Mouse (Mus musculus) neural tube, embryonic 13.5 days (tissue): ENCODE data around the gene Klf6. TPM values are rescaled to one million over a fixed set of nuclear protein-coding genes. Genes with fewer than 3 reads are reported as not detected.
A peak's percentile ranks its signal among the peaks of the same experiment; 100 is the strongest.

Experiments
- ATAC-seq: fragments of 200-750 bp; cut with Nextera tagmentation; 2 replicates; pipeline ENCODE4 v1.8.0; 2017; ENCODE audit warnings: low read depth, mild to moderate bottlenecking, moderate TSS enrichment, moderate library complexity
- H3K27ac ChIP-seq: fragments of 300-500 bp; sonication (generic); replicated peaks from 2 replicates; pipeline ENCODE4 v1.5.1; 2015; ENCODE audit warnings: moderate library complexity, mild to moderate bottlenecking, inconsistent platforms
- H3K27me3 ChIP-seq: fragments of 300-500 bp; sonication (generic); 2 replicates; pipeline ENCODE4 v1.6.1; 2015; ENCODE audit warnings: mild to moderate bottlenecking, inconsistent platforms
- H3K36me3 ChIP-seq: fragments of 300-500 bp; sonication (generic); 2 replicates; pipeline ENCODE4 v1.6.1; 2015; ENCODE audit warnings: mild to moderate bottlenecking, inconsistent platforms
- H3K4me1 ChIP-seq: fragments of 300-500 bp; sonication (generic); replicated peaks from 2 replicates; pipeline ENCODE4 v1.6.1; 2015; ENCODE audit warnings: inconsistent platforms
- H3K4me2 ChIP-seq: fragments of 300-500 bp; sonication (generic); 2 replicates; pipeline ENCODE4 v1.6.1; 2015; ENCODE audit warnings: inconsistent platforms, mild to moderate bottlenecking, moderate library complexity
- H3K4me3 ChIP-seq: fragments of 300-500 bp; sonication (generic); 2 replicates; pipeline ENCODE4 v1.5.1; 2015; ENCODE audit warnings: mild to moderate bottlenecking, inconsistent platforms
- H3K9ac ChIP-seq: fragments of 300-500 bp; sonication (generic); 2 replicates; pipeline ENCODE4 v1.6.1; 2015; ENCODE audit warnings: moderate library complexity, mild to moderate bottlenecking, inconsistent platforms
- H3K9me3 ChIP-seq: fragments of 300-500 bp; sonication (generic); 2 replicates; pipeline ENCODE4 v1.6.1; 2016; ENCODE audit warnings: inconsistent platforms
- WGBS: fragments of 180-500 bp; shearing (Covaris S2); methylation state at CpG from one replicate; pipeline ENCODE4 v1.1.7; 2015; 5-methylcytosine and 5-hydroxymethylcytosine counted together
- polyA plus RNA-seq: library from polyadenylated mRNA; unstranded; fragments of >200 nt; fragmentation: Nextera tagmentation; extraction: Ambion mirVana; gene quantifications from 2 replicates; pipeline ENCODE4 v1.2.1, GENCODE M21; 2015

The Klf6 gene
- polyA plus RNA-seq, 1 experiment from 2014 or later = 71.2 TPM

DNA sequence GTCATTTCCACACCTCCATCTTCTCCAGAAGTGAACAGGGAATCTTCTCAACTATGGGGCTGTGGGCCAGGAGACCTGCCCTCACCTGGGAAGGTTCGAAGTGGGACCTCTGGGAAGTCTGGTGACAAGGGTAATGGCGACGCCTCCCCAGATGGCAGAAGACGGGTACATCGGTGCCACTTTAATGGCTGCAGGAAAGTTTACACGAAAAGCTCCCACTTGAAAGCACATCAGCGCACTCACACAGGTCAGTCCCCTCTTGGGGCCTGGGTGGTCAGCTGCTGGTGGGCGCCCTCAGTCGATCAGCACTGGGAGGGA is 3.8 kb downstream of the Klf6 start:
- H3K4me1 ChIP-seq = peaks cover 34% of the 10 kb centered on the region
- no peak for ATAC-seq
- H3K27me3 ChIP-seq = no peaks in the 10 kb centered on the region
- H3K36me3 ChIP-seq = peaks cover 42% of the 10 kb centered on the region
- no peaks in the 10 kb centered on the region for H3K9me3 ChIP-seq
- WGBS = 90% methylated on average over 9 of the region's 9 CpGs
- H3K4me3 ChIP-seq = peak overlapping the region; percentile 65
- peak overlapping the region; percentile 69 for H3K4me2 ChIP-seq
- H3K27ac ChIP-seq = no peak overlapping the region
- 0 out of 2 replicates have a peak overlapping the region, but pooled peaks have one; percentile 31 for H3K9ac ChIP-seq

DNA sequence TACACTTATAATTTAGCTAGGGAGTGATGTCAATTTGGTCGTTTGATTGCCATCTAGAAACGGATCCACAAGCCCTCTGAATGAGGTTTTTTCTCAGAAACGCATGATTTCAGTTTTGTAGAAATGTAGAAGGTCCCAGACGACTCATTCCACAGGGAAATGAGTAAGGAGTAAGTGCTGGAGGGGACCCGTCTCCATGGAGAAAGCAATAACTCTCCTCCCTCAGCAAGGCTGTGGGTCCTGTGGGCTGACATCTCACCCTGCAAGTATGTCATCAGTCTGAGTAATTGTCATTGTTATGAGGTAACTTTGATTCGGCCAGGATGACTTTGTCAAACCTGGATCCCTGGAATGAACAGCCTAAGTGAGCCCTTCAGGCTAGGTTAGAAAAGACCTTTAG is 4.8 kb downstream of the Klf6 start:
- ATAC-seq = no peak
- Histone ChIP-seq H3K36me3 (peaks cover 42% of the 10 kb centered on the region), H3K9ac (no peak overlapping the region), H3K9me3 (no peaks in the 10 kb centered on the region), H3K4me1 (peaks cover 36% of the 10 kb centered on the region), H3K4me2 (peak overlapping the region; percentile 69), H3K27ac (no peak overlapping the region), H3K4me3 (peak overlapping the region; percentile 65; the same call in 1 of the 2 replicates), H3K27me3 (no peaks in the 10 kb centered on the region)
- WGBS = 77% methylated on average over 6 of the region's 6 CpGs

DNA sequence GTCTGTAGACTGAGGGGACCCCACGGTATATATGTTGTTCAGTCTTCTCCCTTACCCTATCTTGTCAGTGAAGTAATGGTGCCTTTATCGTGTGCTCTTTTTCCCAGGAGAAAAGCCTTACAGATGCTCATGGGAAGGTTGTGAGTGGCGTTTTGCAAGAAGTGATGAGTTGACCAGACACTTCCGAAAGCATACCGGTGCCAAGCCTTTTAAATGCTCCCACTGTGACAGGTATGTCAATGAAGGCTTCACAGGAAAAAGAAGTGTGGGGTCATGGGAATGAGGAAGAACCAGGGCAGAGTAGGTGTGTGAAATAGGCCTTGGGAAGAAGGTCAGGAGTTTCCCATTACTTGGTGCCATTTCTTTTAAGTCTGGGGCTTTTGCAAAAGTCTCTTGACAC is 5.2 kb downstream of the Klf6 start:
- Histone ChIP-seq H3K36me3 (peaks cover 42% of the 10 kb centered on the region), H3K9me3 (no peaks in the 10 kb centered on the region), H3K4me3 (peak overlapping the region; percentile 6; the same call in 1 of the 2 replicates), H3K4me1 (peaks cover 36% of the 10 kb centered on the region), H3K27me3 (no peaks in the 10 kb centered on the region), H3K4me2 (peak overlapping the region; percentile 69), H3K27ac (no peak overlapping the region), H3K9ac (no peak overlapping the region)
- ATAC-seq = no peak
- WGBS = 89% methylated on average over 5 of the region's 5 CpGs

DNA sequence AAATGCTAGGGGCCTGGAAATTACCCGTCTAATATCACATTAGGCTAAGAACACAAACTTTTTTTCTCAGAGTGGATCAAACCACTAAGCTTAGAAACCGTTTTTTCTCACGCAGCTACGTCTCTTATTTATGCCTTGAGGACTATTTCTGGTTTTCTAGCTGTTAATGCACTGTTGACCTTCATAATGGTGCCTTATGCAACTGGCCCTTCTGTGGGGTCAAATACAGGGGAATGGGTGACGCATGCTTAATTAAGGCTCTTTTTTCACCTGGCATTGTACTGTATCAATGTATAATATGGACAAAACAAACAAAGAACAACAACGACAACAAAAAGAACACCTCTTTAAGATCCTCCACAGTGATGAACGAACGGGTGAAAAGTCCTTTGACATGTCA is 7.1 kb downstream of the Klf6 start:
- no peaks in the 10 kb centered on the region for H3K9me3 ChIP-seq
- peaks cover 36% of the 10 kb centered on the region for H3K4me1 ChIP-seq
- no peak for ATAC-seq
- H3K27ac ChIP-seq = no peak overlapping the region
- H3K27me3 ChIP-seq = no peaks in the 10 kb centered on the region
- 85% methylated on average over 8 of the region's 8 CpGs for WGBS
- H3K4me3 ChIP-seq = no peak overlapping the region
- no peak overlapping the region for H3K9ac ChIP-seq
- H3K4me2 ChIP-seq = no peak overlapping the region
- peaks cover 42% of the 10 kb centered on the region for H3K36me3 ChIP-seq

DNA sequence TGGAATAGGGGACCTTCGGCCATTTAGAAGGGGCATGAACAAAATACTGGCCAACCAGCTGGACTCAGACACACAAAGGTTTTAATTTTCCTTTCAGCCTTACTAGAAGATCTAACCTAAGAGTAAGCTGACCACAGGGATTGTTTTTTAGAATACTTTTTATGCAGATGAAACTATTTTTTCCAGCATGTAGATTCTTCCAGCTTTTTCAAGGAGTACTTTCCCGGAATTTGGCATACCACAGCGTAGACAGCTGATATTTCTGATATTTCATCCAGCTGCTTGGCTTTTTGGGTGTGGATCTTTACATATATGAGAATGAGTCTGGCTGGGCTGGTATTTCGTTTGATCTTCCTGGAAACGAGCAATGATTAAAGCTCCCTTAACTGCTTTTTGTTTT is 8.2 kb downstream of the Klf6 start:
- peaks cover 42% of the 10 kb centered on the region for H3K36me3 ChIP-seq
- H3K4me3 ChIP-seq = no peak overlapping the region
- no peak overlapping the region for H3K9ac ChIP-seq
- no peaks in the 10 kb centered on the region for H3K27me3 ChIP-seq
- no peak overlapping the region for H3K27ac ChIP-seq
- 54% methylated on average over 5 of the region's 5 CpGs for WGBS
- H3K4me1 ChIP-seq = peaks cover 31% of the 10 kb centered on the region
- ATAC-seq = no peak
- H3K4me2 ChIP-seq = no peak overlapping the region
- no peaks in the 10 kb centered on the region for H3K9me3 ChIP-seq

DNA sequence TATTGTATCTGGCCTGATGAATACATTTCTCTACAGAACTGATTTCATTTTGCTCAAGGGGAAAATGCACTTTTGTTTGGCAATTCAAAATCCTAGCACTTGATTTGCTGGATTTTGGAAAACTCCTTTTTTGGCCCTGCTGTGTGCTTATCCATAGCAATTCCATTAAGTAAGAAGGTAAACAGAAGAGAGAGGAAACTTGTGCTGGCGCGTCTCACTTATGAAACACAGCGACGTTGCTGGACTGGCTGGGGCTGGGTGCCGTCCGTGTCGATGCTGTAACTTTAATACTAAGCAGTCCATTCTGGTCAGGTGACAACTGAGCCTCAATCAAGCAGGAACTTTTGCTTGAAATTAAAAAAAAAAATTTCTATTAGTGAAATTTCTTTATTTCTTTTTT is 8.6 kb downstream of the Klf6 start:
- no peaks in the 10 kb centered on the region for H3K27me3 ChIP-seq
- 11% methylated on average over 7 of the region's 7 CpGs for WGBS
- peaks cover 27% of the 10 kb centered on the region for H3K4me1 ChIP-seq
- peaks cover 39% of the 10 kb centered on the region for H3K36me3 ChIP-seq
- H3K9ac ChIP-seq = no peak overlapping the region
- no peaks in the 10 kb centered on the region for H3K9me3 ChIP-seq
- no peak overlapping the region for H3K4me3 ChIP-seq
- no peak overlapping the region for H3K27ac ChIP-seq
- ATAC-seq = no peak
- H3K4me2 ChIP-seq = no peak overlapping the region

DNA sequence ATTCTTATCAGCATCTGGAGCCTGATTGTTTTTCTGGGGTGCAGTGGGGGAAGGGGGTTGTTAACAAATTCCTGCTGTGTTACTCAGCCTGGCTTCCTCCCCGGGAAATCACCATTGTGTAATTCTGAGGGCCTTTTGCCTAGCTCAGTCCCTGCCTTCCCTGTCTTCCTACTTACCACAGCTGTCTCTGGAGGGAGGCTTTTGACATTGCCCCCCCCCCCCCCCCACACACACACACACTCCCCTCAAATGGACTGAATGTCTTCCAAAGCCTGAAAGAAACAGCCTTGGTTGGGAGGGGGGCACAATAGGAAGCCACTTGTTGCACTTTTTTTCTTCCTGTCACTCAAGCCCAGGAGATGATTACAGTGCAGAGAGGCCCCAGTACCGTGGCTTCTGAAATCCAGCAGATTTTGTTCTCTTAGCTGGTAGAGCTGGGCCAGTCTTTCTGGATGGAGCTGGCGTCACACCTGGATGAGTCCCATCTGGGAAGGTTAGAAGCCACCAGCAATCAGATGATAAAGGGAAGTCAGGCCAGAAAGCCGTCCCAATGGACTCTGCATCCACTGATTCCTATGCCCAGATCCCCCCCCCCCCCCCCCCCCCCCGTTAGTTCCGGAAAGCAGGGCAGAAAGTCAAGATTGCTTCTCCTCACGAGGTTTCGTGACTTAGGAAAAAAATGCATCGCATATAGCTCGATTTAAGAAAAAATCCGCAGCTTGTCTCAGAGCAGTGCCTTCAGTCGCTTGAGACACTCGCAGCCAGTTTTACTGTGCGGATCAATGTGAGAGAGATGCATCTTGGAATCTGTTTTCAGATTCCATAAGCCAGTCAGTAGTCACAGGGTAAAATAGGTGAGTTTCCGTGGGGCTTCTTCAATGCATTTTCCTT is 9.3 kb downstream of the Klf6 start:
- ATAC-seq = peak; percentile 55
- H3K9ac ChIP-seq = no peak overlapping the region
- no peaks in the 10 kb centered on the region for H3K27me3 ChIP-seq
- no peak overlapping the region for H3K27ac ChIP-seq
- no peaks in the 10 kb centered on the region for H3K9me3 ChIP-seq
- H3K36me3 ChIP-seq = peaks cover 31% of the 10 kb centered on the region
- 21% methylated on average over 14 of the region's 15 CpGs for WGBS
- peaks cover 19% of the 10 kb centered on the region for H3K4me1 ChIP-seq
- H3K4me3 ChIP-seq = no peak overlapping the region
- no peak overlapping the region for H3K4me2 ChIP-seq

DNA sequence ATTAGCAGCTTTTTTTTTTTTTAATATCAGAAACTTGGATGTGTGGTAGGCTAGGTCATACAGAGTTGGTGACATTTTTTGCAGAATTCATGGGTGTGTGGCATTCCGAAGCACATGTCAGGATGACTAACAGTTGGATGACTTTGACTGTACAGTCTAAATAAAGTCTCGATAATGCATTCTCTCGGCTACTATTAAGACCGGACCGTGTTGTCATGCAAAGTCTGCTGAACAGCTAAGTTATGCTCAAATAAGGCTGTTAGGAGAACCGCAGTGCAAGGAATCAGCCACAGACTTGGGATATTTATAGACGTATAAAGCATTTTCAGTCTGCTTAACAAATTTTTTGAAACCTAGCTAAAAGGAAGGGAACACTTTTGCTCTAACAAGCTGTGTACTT is 10.1 kb downstream of the Klf6 start:
- WGBS = 74% methylated on average over 7 of the region's 7 CpGs
- H3K9me3 ChIP-seq = no peaks in the 10 kb centered on the region
- H3K4me2 ChIP-seq = no peak overlapping the region
- peaks cover 23% of the 10 kb centered on the region for H3K36me3 ChIP-seq
- H3K4me1 ChIP-seq = peaks cover 11% of the 10 kb centered on the region
- no peak overlapping the region for H3K9ac ChIP-seq
- no peak overlapping the region for H3K4me3 ChIP-seq
- H3K27ac ChIP-seq = no peak overlapping the region
- no peaks in the 10 kb centered on the region for H3K27me3 ChIP-seq
- ATAC-seq = no peak

DNA sequence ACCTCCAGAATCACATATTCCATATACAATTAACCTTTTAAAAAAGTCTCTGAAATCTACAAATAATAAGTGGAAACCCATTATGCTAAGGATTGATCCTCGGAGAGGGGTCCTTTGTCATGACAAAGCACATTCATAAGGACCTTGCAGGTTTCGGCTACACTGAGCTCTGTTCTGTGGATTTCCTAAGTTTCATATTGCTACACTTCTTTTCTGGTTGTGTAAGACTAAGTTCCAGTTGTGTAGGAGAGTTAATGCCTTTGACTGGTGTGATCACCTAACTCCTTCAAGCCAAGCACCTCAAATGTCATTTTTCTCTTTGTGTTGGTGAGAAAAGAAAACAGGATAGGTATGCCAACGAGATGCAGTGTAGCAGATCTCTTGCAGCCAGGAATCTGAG is 12.4 kb downstream of the Klf6 start:
- no peak for ATAC-seq
- H3K27me3 ChIP-seq = no peaks in the 10 kb centered on the region
- H3K4me3 ChIP-seq = no peak overlapping the region
- WGBS = 88% methylated on average over 3 of the region's 3 CpGs
- H3K9me3 ChIP-seq = no peaks in the 10 kb centered on the region
- H3K4me2 ChIP-seq = no peak overlapping the region
- peaks cover 7% of the 10 kb centered on the region; the same call in 1 of the 2 replicates for H3K4me1 ChIP-seq
- no peak overlapping the region for H3K9ac ChIP-seq
- no peak overlapping the region for H3K27ac ChIP-seq
- peaks cover 1% of the 10 kb centered on the region for H3K36me3 ChIP-seq

DNA sequence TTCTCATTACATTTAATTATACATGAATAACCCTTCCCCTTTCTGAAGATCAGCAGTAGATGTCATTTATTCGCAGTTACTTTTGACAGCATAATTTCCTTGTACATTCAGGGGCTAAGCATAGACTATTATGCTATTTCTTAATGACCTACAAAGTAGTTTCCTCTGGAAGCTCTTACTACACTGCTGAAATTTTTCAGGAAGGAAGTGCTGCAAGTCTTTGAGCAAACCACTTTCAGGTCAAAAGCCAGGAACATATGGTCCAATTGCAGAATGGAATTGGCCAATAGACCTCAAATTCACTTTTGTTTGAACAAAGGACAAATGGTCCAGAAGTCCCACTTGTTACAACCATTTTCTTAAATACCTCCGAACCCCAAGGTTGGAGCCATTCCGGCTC is 14.2 kb downstream of the Klf6 start:
- no peaks in the 10 kb centered on the region for H3K36me3 ChIP-seq
- H3K27me3 ChIP-seq = no peaks in the 10 kb centered on the region
- H3K4me1 ChIP-seq = peaks cover 4% of the 10 kb centered on the region; the same call in 1 of the 2 replicates
- H3K9me3 ChIP-seq = no peaks in the 10 kb centered on the region
- H3K4me2 ChIP-seq = no peak overlapping the region
- 84% methylated on average over 3 of the region's 3 CpGs for WGBS
- H3K27ac ChIP-seq = no peak overlapping the region
- no peak overlapping the region for H3K4me3 ChIP-seq
- no peak for ATAC-seq
- H3K9ac ChIP-seq = no peak overlapping the region

DNA sequence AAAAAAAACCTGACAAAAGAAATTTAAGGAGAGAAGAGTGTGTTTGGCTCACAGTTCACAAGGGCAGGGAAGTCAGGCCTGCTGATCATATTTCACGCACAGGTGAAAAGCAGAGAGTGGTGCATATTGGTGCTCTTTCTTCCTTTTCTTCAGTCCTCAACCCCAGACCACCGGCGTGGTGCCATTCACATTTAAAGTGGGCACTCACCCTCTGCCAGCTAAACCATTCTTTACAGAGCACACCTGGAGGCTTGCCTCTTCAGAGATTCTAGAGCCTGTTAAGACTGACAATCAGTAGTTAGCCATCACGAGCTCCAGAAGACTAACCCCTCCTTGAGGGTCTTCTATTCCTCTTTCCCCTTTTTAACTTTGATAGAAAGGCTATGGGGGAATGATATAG is 17.5 kb downstream of the Klf6 start:
- H3K27me3 ChIP-seq = no peaks in the 10 kb centered on the region
- no peaks in the 10 kb centered on the region for H3K4me1 ChIP-seq
- no peaks in the 10 kb centered on the region for H3K36me3 ChIP-seq
- no peak overlapping the region for H3K27ac ChIP-seq
- no peak overlapping the region for H3K4me2 ChIP-seq
- H3K9me3 ChIP-seq = no peaks in the 10 kb centered on the region
- H3K9ac ChIP-seq = no peak overlapping the region
- no peak for ATAC-seq
- WGBS = 55% methylated on average over 4 of the region's 4 CpGs
- H3K4me3 ChIP-seq = no peak overlapping the region

DNA sequence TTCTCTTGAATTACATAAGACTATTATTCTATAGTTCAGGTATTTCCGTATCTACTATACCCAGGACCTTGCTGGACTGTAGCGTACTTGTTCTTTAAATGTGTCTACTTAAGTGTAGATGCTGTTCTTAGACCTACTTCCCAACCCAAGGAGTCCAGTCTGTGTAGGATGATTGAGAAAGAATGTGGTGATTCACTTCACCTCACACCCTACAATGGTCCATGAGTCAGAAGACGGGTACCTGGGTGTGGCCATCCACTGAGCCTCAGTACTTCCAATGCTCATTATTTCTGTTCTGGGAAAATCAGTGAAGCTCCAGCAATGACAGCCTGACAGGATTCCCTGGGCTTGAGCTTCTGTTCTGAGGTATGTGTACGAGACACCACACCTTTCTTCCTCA is 25.5 kb downstream of the Klf6 start:
- H3K27me3 ChIP-seq = no peaks in the 10 kb centered on the region
- H3K36me3 ChIP-seq = no peaks in the 10 kb centered on the region
- no peak overlapping the region for H3K4me3 ChIP-seq
- no peak overlapping the region for H3K27ac ChIP-seq
- H3K4me2 ChIP-seq = no peak overlapping the region
- no peak overlapping the region for H3K9ac ChIP-seq
- WGBS = 92% methylated on average over 4 of the region's 4 CpGs
- no peaks in the 10 kb centered on the region for H3K4me1 ChIP-seq
- no peaks in the 10 kb centered on the region for H3K9me3 ChIP-seq
- no peak for ATAC-seq

DNA sequence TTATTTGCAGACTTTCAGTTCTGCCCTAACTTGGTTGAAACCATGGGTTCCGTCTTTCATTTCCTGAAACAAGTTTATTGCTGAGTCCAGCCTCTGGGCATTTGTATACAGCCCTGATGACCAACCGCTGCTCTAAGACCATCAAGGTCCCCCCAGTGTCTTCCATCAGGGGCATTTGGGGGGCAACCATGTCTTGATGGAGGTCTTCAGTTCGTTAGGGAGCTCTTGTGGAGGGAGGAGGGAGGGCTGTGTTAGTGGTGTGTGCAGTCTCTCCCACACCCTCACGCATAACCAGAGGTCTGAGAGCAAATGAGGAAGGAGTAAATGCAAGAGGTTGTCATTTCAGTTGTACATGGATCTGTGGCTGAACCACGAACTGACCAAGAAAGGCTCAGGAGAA is 26.9 kb downstream of the Klf6 start:
- H3K27ac ChIP-seq = no peak overlapping the region
- H3K27me3 ChIP-seq = no peaks in the 10 kb centered on the region
- H3K4me3 ChIP-seq = no peak overlapping the region
- H3K36me3 ChIP-seq = no peaks in the 10 kb centered on the region
- H3K4me2 ChIP-seq = no peak overlapping the region
- 74% methylated on average over 5 of the region's 5 CpGs for WGBS
- no peak overlapping the region for H3K9ac ChIP-seq
- no peak for ATAC-seq
- no peaks in the 10 kb centered on the region for H3K9me3 ChIP-seq
- no peaks in the 10 kb centered on the region for H3K4me1 ChIP-seq
